Mouse (Mus musculus) liver, embryonic 14.5 days (tissue): ENCODE data around the gene Pitx2. TPM values are rescaled to one million over a fixed set of nuclear protein-coding genes. Genes with fewer than 3 reads are reported as not detected.

ENCODE experiments used
- ATAC-seq: fragments of 200-750 bp; cut with Nextera tagmentation; 2 replicates; pipeline ENCODE4 v1.8.0; 2017; ENCODE audit warnings: moderate number of reproducible peaks, mild to moderate bottlenecking, moderate library complexity; ENCODE audit not compliant: insufficient read depth
- DNase-seq, 3 experiments: peaks; one replicate each; pipeline ENCODE4 v3.0.0-alpha.2; 2012 to 2013; ENCODE audit warnings: low read depth in 3 of 3, low spot score in 3 of 3
- H3K27ac ChIP-seq: fragments of 300-500 bp; sonication (generic); 2 replicates; pipeline ENCODE4 v1.5.1; 2014; ENCODE audit warnings: moderate library complexity, mild to moderate bottlenecking, control low read depth, inconsistent platforms
- H3K27me3 ChIP-seq: fragments of 300-500 bp; sonication (generic); 2 replicates; pipeline ENCODE4 v1.6.1; 2014; ENCODE audit warnings: mild to moderate bottlenecking, low read length, moderate library complexity; ENCODE audit not compliant: control insufficient read depth, insufficient read depth
- H3K36me3 ChIP-seq: fragments of 300-500 bp; sonication (generic); replicated peaks from 2 replicates; pipeline ENCODE4 v1.6.1; 2014; ENCODE audit warnings: low read depth; ENCODE audit not compliant: control insufficient read depth, insufficient read depth
- H3K4me1 ChIP-seq, 2 experiments: fragments of 200-500 bp in 1 of 2; fragments of 300-500 bp in 1 of 2; sonication (generic) in 1 of 2; replicated peaks; 2 replicates each; pipeline ENCODE4 v1.6.1; 2012 to 2014; ENCODE audit warnings: antibody characterized with exemption in 1 of 2, inconsistent platforms in 1 of 2, low read length in 1 of 2; ENCODE audit not compliant: control insufficient read depth in 2 of 2, insufficient read depth in 2 of 2
- H3K4me2 ChIP-seq: fragments of 300-500 bp; sonication (generic); 2 replicates; pipeline ENCODE4 v1.6.1; 2014; ENCODE audit warnings: low read depth, mild to moderate bottlenecking, control low read depth, moderate library complexity
- H3K4me3 ChIP-seq, 2 experiments: fragments of 200-500 bp in 1 of 2; fragments of 300-500 bp in 1 of 2; sonication (generic) in 1 of 2; 2 replicates each; pipeline ENCODE4 v1.5.1; 2012 to 2014; ENCODE audit warnings: low read depth in 2 of 2, low read length in 2 of 2, mild to moderate bottlenecking in 2 of 2, control low read depth in 1 of 2, inconsistent platforms in 1 of 2, moderate library complexity in 1 of 2; ENCODE audit not compliant: insufficient read depth in 1 of 2
- H3K9ac ChIP-seq: fragments of 300-500 bp; sonication (generic); replicated peaks from 2 replicates; pipeline ENCODE4 v1.6.1; 2014; ENCODE audit warnings: mild to moderate bottlenecking, control low read depth, moderate library complexity
- H3K9me3 ChIP-seq: fragments of 300-500 bp; sonication (generic); 2 replicates; pipeline ENCODE4 v1.6.1; 2016; ENCODE audit warnings: low read length, mixed read lengths; ENCODE audit not compliant: control insufficient read depth
- CTCF ChIP-seq: IDR thresholded peaks from 2 replicates; pipeline ENCODE4 v1.5.1; 2016; ENCODE audit warnings: antibody characterized with exemption, low read depth, control low read depth
- EP300 ChIP-seq: IDR thresholded peaks from 2 replicates; pipeline ENCODE4 v1.6.1; 2016; ENCODE audit warnings: antibody characterized with exemption, low read depth
- WGBS: fragments of 180-500 bp; shearing (Covaris S2); extraction: QIAGEN DNeasy Blood & Tissue Kit; methylation state at CpG from one replicate; pipeline ENCODE4 v1.1.7; 2014; ENCODE audit not compliant: insufficient replicate concordance; 5-methylcytosine and 5-hydroxymethylcytosine counted together
- polyA plus RNA-seq, 2 experiments: library from polyadenylated mRNA; depleted of rRNA in 1 of 2; stranded (reverse) in 1 of 2; unstranded in 1 of 2; fragments of >200 nt; fragmentation: Nextera tagmentation in 1 of 2; extraction: Ambion mirVana in 1 of 2; gene quantifications; 2 replicates each; pipeline versions ENCODE4 v1.2.1 to v1.2.3; 2012 to 2014

The Pitx2 gene
- polyA plus RNA-seq, 2 experiments: 0.36 to 0.71 TPM

DNA sequence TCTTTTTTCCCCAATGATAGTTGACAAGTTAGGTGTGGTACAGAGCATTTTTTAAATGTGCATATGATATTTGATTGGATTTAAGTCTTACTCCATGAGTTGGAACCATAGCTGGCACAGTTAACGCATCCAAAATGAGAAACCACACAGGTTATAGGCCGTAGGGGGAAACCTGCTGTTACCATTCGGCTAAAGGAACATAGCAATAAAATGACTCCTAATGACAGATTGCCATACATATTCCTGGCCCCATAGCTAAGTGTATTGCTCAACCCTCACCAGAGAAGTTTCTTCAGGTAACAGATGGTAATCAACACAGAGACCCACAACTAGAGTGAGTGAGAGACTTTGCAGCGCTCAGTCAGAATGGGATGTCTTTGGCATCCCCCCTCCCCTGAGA lies 27.9 kb upstream of the Pitx2 start:
- Histone ChIP-seq H3K4me2 (no peak overlapping the region), H3K27me3 (no peaks in the 10 kb centered on the region), H3K27ac (no peak overlapping the region), H3K4me1 (no peaks in the 10 kb centered on the region), H3K9me3 (no peaks in the 10 kb centered on the region), H3K36me3 (no peaks in the 10 kb centered on the region), H3K9ac (no peak overlapping the region), H3K4me3 (no peak overlapping the region)
- ATAC-seq (no peak), DNase-seq (no peak)
- no peak for TF ChIP-seq EP300
- no peak for TF ChIP-seq CTCF
- WGBS: 68% methylated on average over 4 of the region's 4 CpGs

DNA sequence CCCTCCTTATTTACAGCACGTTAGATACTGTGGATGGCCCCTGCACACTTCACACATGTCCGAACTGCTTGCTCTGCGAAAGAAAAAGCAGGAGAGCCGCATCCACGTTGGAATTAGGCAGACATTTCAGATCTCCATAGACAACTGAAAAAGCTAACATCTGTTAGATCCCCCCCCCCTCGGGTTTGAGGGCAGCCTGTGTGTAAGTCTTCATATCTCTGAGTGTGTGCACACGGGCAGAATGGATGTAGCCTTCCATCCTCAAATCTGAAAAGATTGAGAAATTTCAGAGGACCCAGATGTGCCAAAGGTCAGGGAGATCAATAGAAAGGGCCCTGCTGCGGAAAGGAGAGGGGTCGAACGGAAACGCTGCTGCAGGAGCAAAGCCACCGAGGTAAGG lies 5.2 kb upstream of the Pitx2 start:
- ATAC-seq (no peak), DNase-seq (no peak)
- Histone ChIP-seq H3K4me1 (no peaks in the 10 kb centered on the region), H3K36me3 (no peaks in the 10 kb centered on the region), H3K27ac (no peak overlapping the region), H3K27me3 (peaks cover 53% of the 10 kb centered on the region), H3K9ac (no peak overlapping the region), H3K4me3 (no peak overlapping the region), H3K4me2 (no peak overlapping the region), H3K9me3 (no peaks in the 10 kb centered on the region)
- WGBS: 8% methylated on average over 12 of the region's 12 CpGs
- TF ChIP-seq EP300 (no peak), CTCF (no peak)

DNA sequence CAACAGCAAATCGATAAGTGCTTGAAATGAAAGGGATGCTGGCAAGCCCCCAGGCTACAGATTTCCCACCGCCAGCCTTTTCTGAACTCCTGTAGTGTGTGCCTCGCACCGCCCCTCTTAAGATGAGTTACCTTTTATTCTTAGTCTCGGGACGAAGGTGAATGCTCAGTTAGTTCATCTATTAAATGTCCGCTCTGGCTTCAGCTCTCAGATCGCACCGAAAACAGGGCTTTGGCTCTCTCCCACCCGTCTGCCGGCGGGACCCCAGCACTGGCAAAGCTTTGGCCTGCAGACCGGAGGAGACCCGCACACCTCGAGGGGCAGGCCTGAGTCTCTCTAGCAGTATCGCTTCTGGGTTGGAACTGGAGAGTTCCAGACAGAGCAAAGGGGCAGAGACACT lies 4.6 kb upstream of the Pitx2 start:
- DNase-seq (no peak), ATAC-seq (no peak)
- TF ChIP-seq CTCF: no peak
- no peak for TF ChIP-seq EP300
- H3K27ac ChIP-seq: no peak overlapping the region
- H3K36me3 ChIP-seq: no peaks in the 10 kb centered on the region
- H3K4me3 ChIP-seq: no peak overlapping the region
- WGBS: 2% methylated on average over 16 of the region's 16 CpGs
- no peaks in the 10 kb centered on the region for H3K4me1 ChIP-seq
- no peaks in the 10 kb centered on the region for H3K9me3 ChIP-seq
- H3K4me2 ChIP-seq: no peak overlapping the region
- no peak overlapping the region for H3K9ac ChIP-seq
- H3K27me3 ChIP-seq: peaks cover 59% of the 10 kb centered on the region

DNA sequence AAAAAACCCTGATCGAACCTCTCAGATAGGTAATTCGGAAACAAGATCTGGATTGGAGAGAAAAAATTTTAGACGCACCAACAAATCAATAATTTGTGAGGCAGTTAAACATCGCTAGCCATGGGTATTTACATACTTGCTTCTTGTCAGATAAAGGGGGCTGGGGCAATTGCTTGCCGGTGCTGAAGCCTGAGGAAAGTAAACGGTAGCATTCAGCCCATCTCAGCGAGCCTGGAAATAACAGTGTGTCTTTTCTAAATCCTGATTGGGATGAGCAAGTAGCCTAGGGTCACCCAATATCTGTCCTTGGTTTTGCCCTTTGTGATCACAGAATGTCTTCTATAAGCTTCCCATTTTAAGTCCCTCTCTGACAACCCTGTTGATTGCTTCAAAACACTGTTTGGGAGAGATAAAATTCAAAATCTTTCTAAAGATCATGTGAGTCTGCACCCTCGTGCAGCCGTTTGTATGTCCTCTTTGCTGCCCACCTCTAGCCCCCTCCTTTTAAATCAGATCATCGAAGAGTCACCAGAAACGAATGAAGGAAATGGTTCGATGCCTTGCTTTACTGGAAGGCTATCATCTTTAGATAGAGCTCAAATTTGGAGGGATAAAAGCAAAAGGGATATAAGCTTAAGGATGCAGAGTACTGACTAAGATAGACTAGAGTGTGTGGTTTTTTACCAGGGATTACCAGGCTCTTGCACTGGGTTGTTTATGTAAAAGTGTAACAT lies 3.7 kb upstream of the Pitx2 start:
- Histone ChIP-seq H3K4me1 (no peaks in the 10 kb centered on the region), H3K27me3 (peaks cover 66% of the 10 kb centered on the region), H3K27ac (no peak overlapping the region), H3K36me3 (no peaks in the 10 kb centered on the region), H3K4me3 (no peak overlapping the region), H3K4me2 (no peak overlapping the region), H3K9me3 (no peaks in the 10 kb centered on the region), H3K9ac (no peak overlapping the region)
- 5% methylated on average over 12 of the region's 12 CpGs for WGBS
- TF ChIP-seq EP300 (no peak), CTCF (no peak)
- ATAC-seq (no peak), DNase-seq (no peak)

DNA sequence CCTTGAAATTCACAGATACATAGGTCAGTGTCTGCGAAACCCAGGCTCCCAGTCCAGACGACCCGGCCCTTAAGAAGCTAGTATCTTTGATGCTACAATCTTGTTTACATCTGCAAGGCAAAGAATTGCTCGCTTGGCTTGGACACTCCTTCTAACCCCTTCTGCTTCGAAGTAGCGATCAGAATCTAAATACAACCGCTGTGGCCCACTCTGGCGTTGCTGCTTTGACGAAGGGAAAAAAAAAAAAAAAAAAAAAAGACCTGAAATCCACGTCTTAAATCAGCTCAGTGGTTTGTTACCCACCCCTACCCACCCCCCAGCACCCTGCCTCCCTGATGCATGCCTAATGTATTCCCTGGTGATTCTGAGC lies 3.1 kb upstream of the Pitx2 start:
- no peak overlapping the region for H3K27ac ChIP-seq
- ATAC-seq (no peak), DNase-seq (no peak)
- no peak overlapping the region for H3K4me3 ChIP-seq
- no peaks in the 10 kb centered on the region for H3K9me3 ChIP-seq
- no peaks in the 10 kb centered on the region for H3K4me1 ChIP-seq
- H3K4me2 ChIP-seq: no peak overlapping the region
- H3K36me3 ChIP-seq: no peaks in the 10 kb centered on the region
- TF ChIP-seq EP300: no peak
- no peak for TF ChIP-seq CTCF
- no peak overlapping the region for H3K9ac ChIP-seq
- WGBS: 2% methylated on average over 9 of the region's 10 CpGs
- peaks cover 71% of the 10 kb centered on the region for H3K27me3 ChIP-seq
